Mouse (Mus musculus) left cerebral cortex, postnatal 10 days (tissue): ENCODE measurements around the gene Ntn5. TPM values are rescaled to one million over a fixed set of nuclear protein-coding genes. Genes with fewer than 3 reads are reported as not detected.
A peak's percentile ranks its signal among the peaks of the same experiment; 100 is the strongest.

Experiments
- DNase-seq, 2 experiments: peaks; one replicate each; pipeline ENCODE4 v3.0.0; 2021 to 2022; ENCODE audit warnings: low spot score in 2 of 2, mixed read lengths in 1 of 2; ENCODE audit errors: extremely low spot score in 1 of 2
- intact Hi-C: fragments of 180-260 bp; cut with DNase I; formaldehyde crosslinking; loops from one replicate; pipeline ENCODE4 v1.15.1; 2025
- total RNA-seq, 2 experiments: library from RNA; stranded (reverse); gene quantifications; 2 replicates each; pipeline ENCODE4 v1.2.3; 2021

The Ntn5 gene
- total RNA-seq, 2 experiments from 2014 or later = 0.45 to 0.47 TPM

GRCm38 (mm10) chr7:45741777-45742176, 58.0 kb downstream of the Ntn5 start:
- intact Hi-C loops = loop anchor here (5.0 kb wide), 2 partner anchors 41 to 196 kb away; partner anchors contain the start of genes Lmtk3 and Sult2b1
- no peak for DNase-seq

- DNase-seq = peak in 1 of 2 experiments; percentile 70
- intact Hi-C loops = loop anchor here (5.0 kb wide), 2 partner anchors 40 to 195 kb away; partner anchors contain the start of genes Lmtk3 and Sult2b1
Observed at GRCm38 (mm10) chr7:45742338-45742737, 58.5 kb downstream of the Ntn5 start.

Other genes with a start within 250 kb of the Ntn5 start
- gene Gys1, start 249.2 kb upstream of the Ntn5 start, total RNA-seq = 10 to 100 TPM; 16.9 to 17.3 TPM
- gene Ruvbl2, start 245.9 kb upstream of the Ntn5 start, total RNA-seq = 10 to 100 TPM; 31.3 to 41.1 TPM
- 100 to 1,000 TPM; 445 to 456 TPM for gene Ftl1, start 224.1 kb upstream of the Ntn5 start, total RNA-seq
- gene Bax, start 217.1 kb upstream of the Ntn5 start, total RNA-seq = 10 to 100 TPM; 86.0 to 93.8 TPM
- gene Tulp2, start 202.1 kb upstream of the Ntn5 start, total RNA-seq = not detected
- gene Gm45808, start 197.2 kb upstream of the Ntn5 start, total RNA-seq = not detected
- gene Dhdh, start 195.2 kb upstream of the Ntn5 start, total RNA-seq = 1 to 10 TPM; 3.0 to 3.1 TPM
- 100 to 1,000 TPM; 114 to 127 TPM for gene Nucb1, start 173.6 kb upstream of the Ntn5 start, total RNA-seq
- 10 to 100 TPM; 25.5 to 28.5 TPM for gene Ppp1r15a, start 157.8 kb upstream of the Ntn5 start, total RNA-seq
- 1 to 10 TPM; 1.3 to 2.7 TPM for gene Plekha4, start 157.7 kb upstream of the Ntn5 start, total RNA-seq
- under 1 TPM in 1 of 2 experiments, not detected in 1; 0.93 TPM for gene Hsd17b14, start 129.1 kb upstream of the Ntn5 start, total RNA-seq
- gene Bcat2, start 113.9 kb upstream of the Ntn5 start, total RNA-seq = 10 to 100 TPM; 20.9 to 21.8 TPM
- gene Fgf21, start 68.5 kb upstream of the Ntn5 start, total RNA-seq = not detected
- under 1 TPM; 0.13 to 0.30 TPM for gene Fut1, start 66.7 kb upstream of the Ntn5 start, total RNA-seq
- not detected for gene Izumo1, start 62.2 kb upstream of the Ntn5 start, total RNA-seq
- 10 to 100 TPM; 15.1 to 15.8 TPM for gene Rasip1, start 56.5 kb upstream of the Ntn5 start, total RNA-seq
- gene Mamstr, start 44.0 kb upstream of the Ntn5 start, total RNA-seq = 1 to 10 TPM; 1.2 to 2.2 TPM
- gene Fut2, start 17.6 kb upstream of the Ntn5 start, total RNA-seq = under 1 TPM; 0.18 to 0.24 TPM
- gene Sec1, start 10.4 kb downstream of the Ntn5 start, total RNA-seq = under 1 TPM; 0.34 to 0.39 TPM
- gene Car11, start 15.8 kb downstream of the Ntn5 start, total RNA-seq = 100 to 1,000 TPM; 152 to 154 TPM
- 10 to 100 TPM; 40.9 to 51.0 TPM for gene Dbp, start 21.1 kb downstream of the Ntn5 start, total RNA-seq
- 100 to 1,000 TPM; 437 to 456 TPM for gene Rpl18, start 31.4 kb downstream of the Ntn5 start, total RNA-seq
- 10 to 100 TPM; 23.0 to 24.6 TPM for gene Sphk2, start 34.0 kb downstream of the Ntn5 start, total RNA-seq
- under 1 TPM; 0.26 to 0.39 TPM for gene Fam83e, start 37.2 kb downstream of the Ntn5 start, total RNA-seq
- not detected for gene Spaca4, start 41.8 kb downstream of the Ntn5 start, total RNA-seq
- gene Lmtk3, start 99.7 kb downstream of the Ntn5 start, total RNA-seq = 100 to 1,000 TPM; 268 to 281 TPM
- 10 to 100 TPM in 1 of 2 experiments, 1 to 10 TPM in 1; 9.7 to 11.5 TPM for gene Sult2b1, start 100.6 kb downstream of the Ntn5 start, total RNA-seq
- gene Cyth2, start 130.6 kb downstream of the Ntn5 start, total RNA-seq = 100 to 1,000 TPM; 229 to 242 TPM
- 1 to 10 TPM; 1.6 to 1.8 TPM for gene Kcnj14, start 140.8 kb downstream of the Ntn5 start, total RNA-seq
- 10 to 100 TPM; 27.5 to 29.2 TPM for gene Grwd1, start 146.9 kb downstream of the Ntn5 start, total RNA-seq
- 100 to 1,000 TPM; 101 to 103 TPM for gene Kdelr1, start 188.8 kb downstream of the Ntn5 start, total RNA-seq
- gene Grin2d, start 194.4 kb downstream of the Ntn5 start, total RNA-seq = 10 to 100 TPM; 35.6 to 36.4 TPM
- gene Syngr4, start 212.7 kb downstream of the Ntn5 start, total RNA-seq = not detected
- 10 to 100 TPM; 17.9 to 22.8 TPM for gene Tmem143, start 212.9 kb downstream of the Ntn5 start, total RNA-seq
- 1 to 10 TPM; 4.6 to 6.7 TPM for gene Emp3, start 237.4 kb downstream of the Ntn5 start, total RNA-seq
- gene Ccdc114, start 240.1 kb downstream of the Ntn5 start, total RNA-seq = 1 to 10 TPM; 1.4 to 1.5 TPM